Mouse (Mus musculus) adrenal gland, postnatal 10 days (tissue): ENCODE measurements around the gene 9330159F19Rik. TPM values are rescaled to one million over a fixed set of nuclear protein-coding genes. Genes with fewer than 3 reads are reported as not detected.

ENCODE experiments used
- total RNA-seq, 2 experiments: library from RNA; stranded (reverse); gene quantifications; 2 replicates each; pipeline ENCODE4 v1.2.3; 2021

The 9330159F19Rik gene
- total RNA-seq, 2 experiments from 2014 or later: 3.0 to 3.2 TPM

Other genes with a start within 250 kb of the 9330159F19Rik start
- not detected for gene 2310057J18Rik, start 225.3 kb upstream of the 9330159F19Rik start, total RNA-seq
- 10 to 100 TPM in 1 of 2 experiments, 1 to 10 TPM in 1; 6.4 to 10.4 TPM for gene Soga3, start 67.8 kb upstream of the 9330159F19Rik start, total RNA-seq
- 1 to 10 TPM in 1 of 2 experiments, not detected in 1; 2.1 TPM for gene Gm49353, start 12.7 kb upstream of the 9330159F19Rik start, total RNA-seq
- 10 to 100 TPM; 64.6 to 72.2 TPM for gene Echdc1, start 101.6 kb downstream of the 9330159F19Rik start, total RNA-seq
- gene Rnf146, start 150.8 kb downstream of the 9330159F19Rik start, total RNA-seq: 10 to 100 TPM; 38.3 to 49.6 TPM